Comparison of ENCODE assay signal across 17 mouse cellular contexts in genomic region chr3:109854449-109855155, GRCm38 (mm10).
DNase-seq lines count a peak whose midpoint lies in the region; ATAC-seq lines count a peak whose summit lies in the region.
"Had no signal": no experiment of that assay in that cellular context is flagged by ENCODE, and none has a peak within 500 bp of the region (broad histone marks: within the 10 kb centered on the region; RNA-seq: fewer than 3 reads in every experiment).

No protein-coding gene starts in this region.

- peak; percentile 18 for DNase-seq in left cerebral cortex, adult 11 months (ENCODE audit: low spot score)
- no peak for DNase-seq in left cerebral cortex, postnatal 4 days
- peak; percentile 83 for DNase-seq in brain, adult 2 months (ENCODE audit: low read depth, low spot score)
- peak; percentile 13 to 25 for DNase-seq in layer of hippocampus, adult 8-10 months (ENCODE audit: low spot score in 2 of 2)
- peak; percentile 20 to 30 for DNase-seq in right cerebral cortex, postnatal 36 days (ENCODE audit: low spot score in 2 of 2)
- DNase-seq in liver = no peak
- DNase-seq: cerebellum, adult 9-10 months; embryo, embryonic 11 days; gastrocnemius, adult 2 months; heart, adult 11 months; kidney, adult 8-10 months; kidney, postnatal 25 days; lung, postnatal 14 days; retina, postnatal 1 day; thymus, postnatal 4 days had no signal

- intact Hi-C loops in left cerebral cortex, postnatal 4 days (cut with DNase I) = no loop called here

- ATAC-seq in granulocyte monocyte progenitor cell, adult 5-6 weeks (replicated peaks; ENCODE audit: poor library complexity, severe bottlenecking) = no peak
- ATAC-seq: midbrain, embryonic 15.5 days had no signal

Comparison
In these comparisons a context has a peak if more than half of its experiments do, and no peak if none do; other contexts are left out.
1. DNase-seq: peak in left cerebral cortex, adult 11 months (single experiment), brain, adult 2 months (single experiment), layer of hippocampus, adult 8-10 months (2 of 2) and right cerebral cortex, postnatal 36 days (2 of 2); none in left cerebral cortex, postnatal 4 days (single experiment) and liver (single experiment).